Mouse (Mus musculus): Measurements from ENCODE around the gene Cd28. TPM values are rescaled to one million over a fixed set of nuclear protein-coding genes. Genes with fewer than 3 reads are reported as not detected.
"Not testable (repeated sequence)": the region's sequence is repeated elsewhere in the genome, so short reads cannot be mapped to it uniquely, and the experiment has no call there.

The Cd28 gene
- polyA plus RNA-seq, 1 experiment from 2014 or later = 0.30 TPM

GRCm38 (mm10) chr1:60805178-60805577 lies 88.6 kb downstream of the Cd28 start:
- Histone ChIP-seq H3K4me2 (no peak overlapping the region), H3K4me3 (replicated peaks) (no peak overlapping the region), H3K9ac (no peak overlapping the region), H3K9me3 (replicated peaks) (no peaks in the 10 kb centered on the region), H3K4me1 (peaks cover 6% of the 10 kb centered on the region; the same call in 1 of the 2 replicates), H3K27ac (no peak overlapping the region), H3K36me3 (no peaks in the 10 kb centered on the region), H3K27me3 (no peaks in the 10 kb centered on the region)
- no peak for ATAC-seq (replicated peaks; ENCODE audit: low FRiP score)
- 81% methylated on average over 1 of the region's 1 CpGs for WGBS

- no peaks in the 10 kb centered on the region for H3K27me3 ChIP-seq
- no peak for ATAC-seq (replicated peaks; ENCODE audit: low FRiP score)
- H3K4me1 ChIP-seq = peaks cover 6% of the 10 kb centered on the region; the same call in 1 of the 2 replicates
- WGBS = 97% methylated on average over 1 of the region's 1 CpGs
- no peaks in the 10 kb centered on the region for H3K9me3 ChIP-seq (replicated peaks)
- no peaks in the 10 kb centered on the region for H3K36me3 ChIP-seq
- H3K27ac ChIP-seq = no peak overlapping the region
- no peak overlapping the region for H3K4me3 ChIP-seq (replicated peaks)
- H3K4me2 ChIP-seq = no peak overlapping the region
- H3K9ac ChIP-seq = no peak overlapping the region
These were observed 91.1 kb downstream of the Cd28 start for GRCm38 (mm10) chr1:60807748-60808147.

GRCm38 (mm10) chr1:60808466-60808865 lies 91.9 kb downstream of the Cd28 start:
- peaks cover 6% of the 10 kb centered on the region; the same call in 1 of the 2 replicates for H3K4me1 ChIP-seq
- H3K9ac ChIP-seq = no peak overlapping the region
- no peak for ATAC-seq (replicated peaks; ENCODE audit: low FRiP score)
- WGBS = 86% methylated on average over 2 of the region's 2 CpGs
- no peak overlapping the region for H3K27ac ChIP-seq
- no peak overlapping the region for H3K4me2 ChIP-seq
- no peaks in the 10 kb centered on the region for H3K36me3 ChIP-seq
- H3K4me3 ChIP-seq (replicated peaks) = no peak overlapping the region
- H3K9me3 ChIP-seq (replicated peaks) = no peaks in the 10 kb centered on the region
- H3K27me3 ChIP-seq = no peaks in the 10 kb centered on the region

GRCm38 (mm10) chr1:60809166-60809565 lies 92.6 kb downstream of the Cd28 start:
- 77% methylated on average over 12 of the region's 12 CpGs for WGBS
- Histone ChIP-seq H3K4me1 (peaks cover 6% of the 10 kb centered on the region; the same call in 1 of the 2 replicates), H3K9me3 (replicated peaks) (no peaks in the 10 kb centered on the region), H3K4me3 (replicated peaks) (no peak overlapping the region), H3K27ac (no peak overlapping the region), H3K36me3 (no peaks in the 10 kb centered on the region), H3K9ac (no peak overlapping the region), H3K4me2 (no peak overlapping the region), H3K27me3 (no peaks in the 10 kb centered on the region)
- ATAC-seq (replicated peaks; ENCODE audit: low FRiP score) = no peak

GRCm38 (mm10) chr1:60810821-60811220 lies 94.2 kb downstream of the Cd28 start:
- no peak overlapping the region for H3K27ac ChIP-seq
- no peak overlapping the region for H3K4me3 ChIP-seq (replicated peaks)
- H3K27me3 ChIP-seq = no peaks in the 10 kb centered on the region
- H3K9me3 ChIP-seq (replicated peaks) = no peaks in the 10 kb centered on the region
- H3K4me2 ChIP-seq = no peak overlapping the region
- H3K9ac ChIP-seq = no peak overlapping the region
- ATAC-seq (replicated peaks; ENCODE audit: low FRiP score) = no peak
- no peaks in the 10 kb centered on the region for H3K36me3 ChIP-seq
- H3K4me1 ChIP-seq = peaks cover 6% of the 10 kb centered on the region; the same call in 1 of the 2 replicates

- H3K4me3 ChIP-seq (replicated peaks) = no peak overlapping the region
- H3K36me3 ChIP-seq = no peaks in the 10 kb centered on the region
- no peak overlapping the region for H3K27ac ChIP-seq
- no peak overlapping the region for H3K4me2 ChIP-seq
- peaks cover 6% of the 10 kb centered on the region; the same call in 1 of the 2 replicates for H3K4me1 ChIP-seq
- WGBS = 69% methylated on average over 1 of the region's 1 CpGs
- no peak overlapping the region for H3K9ac ChIP-seq
- no peaks in the 10 kb centered on the region for H3K9me3 ChIP-seq (replicated peaks)
- H3K27me3 ChIP-seq = no peaks in the 10 kb centered on the region
- ATAC-seq (replicated peaks; ENCODE audit: low FRiP score) = no peak
These were observed 95.4 kb downstream of the Cd28 start for GRCm38 (mm10) chr1:60811998-60812397.

- Histone ChIP-seq H3K9me3 (replicated peaks) (no peaks in the 10 kb centered on the region), H3K4me1 (peaks cover 6% of the 10 kb centered on the region; the same call in 1 of the 2 replicates), H3K9ac (no peak overlapping the region), H3K27me3 (no peaks in the 10 kb centered on the region), H3K4me3 (replicated peaks) (no peak overlapping the region), H3K4me2 (no peak overlapping the region), H3K27ac (no peak overlapping the region), H3K36me3 (no peaks in the 10 kb centered on the region)
- ATAC-seq (replicated peaks; ENCODE audit: low FRiP score) = no peak
- WGBS = 95% methylated on average over 2 of the region's 2 CpGs
These were observed 96.8 kb downstream of the Cd28 start for GRCm38 (mm10) chr1:60813411-60813810.

- Histone ChIP-seq H3K27me3 (no peaks in the 10 kb centered on the region), H3K4me3 (replicated peaks) (no peak overlapping the region), H3K36me3 (no peaks in the 10 kb centered on the region), H3K9ac (no peak overlapping the region), H3K9me3 (replicated peaks) (no peaks in the 10 kb centered on the region), H3K27ac (no peak overlapping the region), H3K4me2 (no peak overlapping the region), H3K4me1 (no peaks in the 10 kb centered on the region)
- ATAC-seq (replicated peaks; ENCODE audit: low FRiP score) = no peak
- 89% methylated on average over 6 of the region's 6 CpGs for WGBS
These were observed 99.3 kb downstream of the Cd28 start for GRCm38 (mm10) chr1:60815912-60816311.

GRCm38 (mm10) chr1:60818491-60818890 lies 101.9 kb downstream of the Cd28 start:
- WGBS = 74% methylated on average over 4 of the region's 4 CpGs
- not testable (repeated sequence) for H3K9ac ChIP-seq; H3K27me3 ChIP-seq; H3K4me2 ChIP-seq; H3K9me3 ChIP-seq (replicated peaks); H3K36me3 ChIP-seq; H3K27ac ChIP-seq; H3K4me3 ChIP-seq (replicated peaks); ATAC-seq (replicated peaks; ENCODE audit: low FRiP score); H3K4me1 ChIP-seq

GRCm38 (mm10) chr1:60819993-60820392 lies 103.4 kb downstream of the Cd28 start:
- no peak overlapping the region for H3K27ac ChIP-seq
- 82% methylated on average over 2 of the region's 2 CpGs for WGBS
- H3K9ac ChIP-seq = no peak overlapping the region
- peaks cover 3% of the 10 kb centered on the region; the same call in 1 of the 2 replicates for H3K4me1 ChIP-seq
- no peaks in the 10 kb centered on the region for H3K27me3 ChIP-seq
- no peaks in the 10 kb centered on the region for H3K36me3 ChIP-seq
- no peak overlapping the region for H3K4me2 ChIP-seq
- no peak overlapping the region for H3K4me3 ChIP-seq (replicated peaks)
- no peaks in the 10 kb centered on the region for H3K9me3 ChIP-seq (replicated peaks)
- ATAC-seq (replicated peaks; ENCODE audit: low FRiP score) = no peak

- Histone ChIP-seq H3K9me3 (replicated peaks) (no peaks in the 10 kb centered on the region), H3K9ac (no peak overlapping the region), H3K36me3 (no peaks in the 10 kb centered on the region), H3K4me3 (replicated peaks) (no peak overlapping the region), H3K27me3 (no peaks in the 10 kb centered on the region), H3K4me2 (no peak overlapping the region), H3K4me1 (peaks cover 7% of the 10 kb centered on the region), H3K27ac (no peak overlapping the region)
- 84% methylated on average over 2 of the region's 2 CpGs for WGBS
- no peak for ATAC-seq (replicated peaks; ENCODE audit: low FRiP score)
These were observed 104.4 kb downstream of the Cd28 start for GRCm38 (mm10) chr1:60820981-60821380.

GRCm38 (mm10) chr1:60821590-60821989 lies 105.0 kb downstream of the Cd28 start:
- H3K27ac ChIP-seq = no peak overlapping the region
- H3K4me2 ChIP-seq = no peak overlapping the region
- no peaks in the 10 kb centered on the region for H3K9me3 ChIP-seq (replicated peaks)
- no peak overlapping the region for H3K9ac ChIP-seq
- H3K27me3 ChIP-seq = no peaks in the 10 kb centered on the region
- no peak for ATAC-seq (replicated peaks; ENCODE audit: low FRiP score)
- WGBS = 74% methylated on average over 3 of the region's 3 CpGs
- H3K4me3 ChIP-seq (replicated peaks) = no peak overlapping the region
- peaks cover 7% of the 10 kb centered on the region for H3K4me1 ChIP-seq
- no peaks in the 10 kb centered on the region for H3K36me3 ChIP-seq
